Mouse (Mus musculus) brain, embryonic 14.5 days (tissue): ENCODE results near the gene Cry2.

ENCODE experiments used
- CTCF ChIP-seq: fragments of 200-500 bp; IDR thresholded peaks from 2 replicates; pipeline ENCODE4 v1.5.1; 2012; ENCODE audit warnings: inconsistent platforms, mild to moderate bottlenecking, moderate library complexity, borderline replicate concordance; ENCODE audit not compliant: insufficient read depth, insufficient read length; ENCODE audit errors: extremely low read depth
- POLR2A ChIP-seq: fragments of 200-500 bp; IDR thresholded peaks from 2 replicates; pipeline ENCODE4 v1.6.1; 2012; ENCODE audit warnings: mild to moderate bottlenecking, inconsistent platforms, borderline replicate concordance; ENCODE audit not compliant: poor library complexity, insufficient read depth, insufficient read length, severe bottlenecking; ENCODE audit errors: extremely low read depth

DNA sequence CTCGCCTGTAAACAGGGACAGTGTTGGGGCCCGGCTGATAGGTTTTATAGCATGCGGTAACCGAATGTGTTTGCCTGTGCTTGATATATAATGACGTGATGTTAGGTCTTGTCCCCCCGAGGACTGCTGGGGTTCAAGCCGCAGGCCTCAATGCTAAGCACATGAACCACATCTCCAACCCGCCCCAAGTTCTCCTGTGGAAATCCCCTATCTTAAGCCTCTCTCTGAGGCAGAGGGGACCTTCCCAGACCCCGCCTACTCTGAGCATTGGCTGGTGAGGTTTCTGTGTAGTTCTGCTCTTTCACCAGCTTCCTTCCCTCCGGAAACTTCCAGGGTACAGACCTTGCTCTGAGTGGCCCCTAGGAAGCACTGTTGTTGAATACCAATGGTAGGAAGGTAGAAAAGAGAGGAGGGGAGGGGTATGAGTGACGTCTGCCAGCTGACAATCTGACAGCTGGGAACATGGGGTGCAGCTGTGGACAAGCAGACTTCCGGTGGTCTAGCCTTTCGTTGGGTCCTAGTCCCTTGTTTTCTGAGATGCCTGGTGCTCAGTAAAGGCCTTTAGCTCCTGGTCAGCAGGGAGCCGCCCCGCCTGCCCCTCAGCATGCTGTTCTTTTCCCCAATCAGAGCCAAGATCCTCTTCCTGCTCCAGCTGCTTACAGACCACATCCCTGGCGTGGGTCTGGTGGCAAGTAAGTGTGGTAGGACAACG is 53.9 kb downstream of the Cry2 start:
- no peak for TF ChIP-seq CTCF
- TF ChIP-seq POLR2A = no peak
